Mouse (Mus musculus) midbrain, embryonic 13.5 days (tissue): ENCODE measurements around the gene Zfp36l1. TPM values are rescaled to one million over a fixed set of nuclear protein-coding genes. Genes with fewer than 3 reads are reported as not detected.

ENCODE experiments used
- ATAC-seq: fragments of 200-750 bp; cut with Nextera tagmentation; 2 replicates; pipeline ENCODE4 v1.8.0; 2017; ENCODE audit warnings: mild to moderate bottlenecking, moderate TSS enrichment, moderate library complexity
- H3K27ac ChIP-seq: fragments of 300-500 bp; sonication (generic); 2 replicates; pipeline ENCODE4 v1.5.1; 2015; ENCODE audit warnings: inconsistent platforms, mild to moderate bottlenecking, moderate library complexity
- H3K27me3 ChIP-seq: fragments of 300-500 bp; sonication (generic); 2 replicates; pipeline ENCODE4 v1.6.1; 2015; ENCODE audit warnings: mild to moderate bottlenecking, inconsistent platforms
- H3K36me3 ChIP-seq: fragments of 300-500 bp; sonication (generic); 2 replicates; pipeline ENCODE4 v1.6.1; 2015; ENCODE audit warnings: mild to moderate bottlenecking, inconsistent platforms
- H3K4me1 ChIP-seq: fragments of 300-500 bp; sonication (generic); replicated peaks from 2 replicates; pipeline ENCODE4 v1.6.1; 2015; ENCODE audit warnings: inconsistent platforms
- H3K4me2 ChIP-seq: fragments of 300-500 bp; sonication (generic); replicated peaks from 2 replicates; pipeline ENCODE4 v1.6.1; 2015; ENCODE audit warnings: moderate library complexity, mild to moderate bottlenecking, inconsistent platforms
- H3K4me3 ChIP-seq: fragments of 300-500 bp; sonication (generic); replicated peaks from 2 replicates; pipeline ENCODE4 v1.5.1; 2015; ENCODE audit warnings: mild to moderate bottlenecking, inconsistent platforms
- H3K9ac ChIP-seq: fragments of 300-500 bp; sonication (generic); replicated peaks from 2 replicates; pipeline ENCODE4 v1.6.1; 2015; ENCODE audit warnings: mild to moderate bottlenecking, inconsistent platforms
- H3K9me3 ChIP-seq: fragments of 300-500 bp; sonication (generic); 2 replicates; pipeline ENCODE4 v1.6.1; 2016; ENCODE audit warnings: mild to moderate bottlenecking, inconsistent platforms
- WGBS: fragments of 180-500 bp; shearing (Covaris S2); methylation state at CpG from one replicate; pipeline ENCODE4 v1.1.7; 2015; 5-methylcytosine and 5-hydroxymethylcytosine counted together
- polyA plus RNA-seq: library from polyadenylated mRNA; unstranded; fragments of >200 nt; fragmentation: Nextera tagmentation; extraction: Ambion mirVana; gene quantifications from 2 replicates; pipeline ENCODE4 v1.2.1, GENCODE M21; 2015

Gene Zfp36l1
- polyA plus RNA-seq, 1 experiment from 2014 or later = 60.1 TPM

DNA sequence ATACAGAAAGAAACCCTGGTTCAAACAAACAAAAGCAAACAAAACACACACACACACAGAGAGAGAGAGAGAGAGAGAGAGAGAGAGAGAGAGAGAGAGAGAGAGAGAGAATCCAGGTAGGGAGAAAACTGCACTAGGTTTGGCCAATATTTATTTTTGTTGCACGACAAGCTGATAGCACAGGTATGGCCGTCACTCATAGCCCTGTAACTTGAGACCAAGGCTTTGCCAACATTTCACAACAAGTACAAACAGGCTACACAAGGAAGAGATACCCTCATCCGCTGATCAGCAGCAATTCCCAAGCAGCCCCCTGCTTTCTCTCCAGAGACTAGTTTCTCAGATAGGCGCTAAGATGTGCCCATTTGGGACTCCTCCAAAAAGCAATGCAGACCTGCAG lies 9.7 kb downstream of the Zfp36l1 start:
- no peak overlapping the region for H3K27ac ChIP-seq
- 81% methylated on average over 4 of the region's 4 CpGs for WGBS
- H3K27me3 ChIP-seq = no peaks in the 10 kb centered on the region
- no peaks in the 10 kb centered on the region for H3K36me3 ChIP-seq
- H3K4me2 ChIP-seq = no peak overlapping the region
- no peaks in the 10 kb centered on the region for H3K4me1 ChIP-seq
- ATAC-seq = no peak
- no peak overlapping the region for H3K4me3 ChIP-seq
- H3K9ac ChIP-seq = no peak overlapping the region
- no peaks in the 10 kb centered on the region for H3K9me3 ChIP-seq

- Histone ChIP-seq H3K4me3 (no peak overlapping the region), H3K4me2 (no peak overlapping the region), H3K27ac (no peak overlapping the region), H3K9ac (no peak overlapping the region), H3K4me1 (no peaks in the 10 kb centered on the region), H3K9me3 (no peaks in the 10 kb centered on the region), H3K36me3 (no peaks in the 10 kb centered on the region), H3K27me3 (no peaks in the 10 kb centered on the region)
- no peak for ATAC-seq
- WGBS = 87% methylated on average over 1 of the region's 1 CpGs
Measured at GRCm38 (mm10) chr12:80098825-80099224, 14.0 kb downstream of the Zfp36l1 start.

DNA sequence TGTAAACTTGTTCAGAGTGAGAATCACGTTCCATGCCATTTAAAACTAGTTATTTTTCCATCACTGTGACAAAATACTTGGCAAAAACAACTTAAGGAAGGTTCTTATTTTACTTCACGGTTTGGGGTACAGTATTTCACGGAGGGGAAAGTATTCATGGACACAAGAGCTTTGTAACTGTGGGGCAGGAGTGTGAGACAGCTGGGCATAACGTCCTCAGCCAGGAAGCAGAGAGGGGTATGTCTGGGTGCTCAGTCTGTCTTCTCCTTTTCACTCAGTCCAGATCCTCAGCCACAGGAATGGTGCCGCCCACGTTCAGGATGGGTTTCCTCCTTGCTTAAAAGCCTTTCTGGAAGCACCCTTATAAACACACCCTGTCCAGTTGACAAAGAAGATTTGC lies 16.1 kb downstream of the Zfp36l1 start:
- H3K36me3 ChIP-seq = no peaks in the 10 kb centered on the region
- H3K27ac ChIP-seq = no peak overlapping the region
- H3K27me3 ChIP-seq = no peaks in the 10 kb centered on the region
- no peak overlapping the region for H3K9ac ChIP-seq
- H3K4me3 ChIP-seq = no peak overlapping the region
- no peaks in the 10 kb centered on the region for H3K4me1 ChIP-seq
- ATAC-seq = no peak
- no peak overlapping the region for H3K4me2 ChIP-seq
- H3K9me3 ChIP-seq = no peaks in the 10 kb centered on the region
- 87% methylated on average over 6 of the region's 6 CpGs for WGBS

GRCm38 (mm10) chr12:80092787-80093186 lies 20.0 kb downstream of the Zfp36l1 start:
- no peak overlapping the region for H3K27ac ChIP-seq
- no peaks in the 10 kb centered on the region for H3K9me3 ChIP-seq
- ATAC-seq = no peak
- no peaks in the 10 kb centered on the region for H3K4me1 ChIP-seq
- no peak overlapping the region for H3K4me2 ChIP-seq
- no peak overlapping the region for H3K4me3 ChIP-seq
- H3K27me3 ChIP-seq = no peaks in the 10 kb centered on the region
- H3K9ac ChIP-seq = no peak overlapping the region
- no peaks in the 10 kb centered on the region for H3K36me3 ChIP-seq

- WGBS = 66% methylated on average over 8 of the region's 8 CpGs
- ATAC-seq = no peak
- H3K4me1 ChIP-seq = no peaks in the 10 kb centered on the region
- H3K4me2 ChIP-seq = no peak overlapping the region
- no peaks in the 10 kb centered on the region for H3K36me3 ChIP-seq
- no peak overlapping the region for H3K4me3 ChIP-seq
- no peak overlapping the region for H3K27ac ChIP-seq
- H3K9me3 ChIP-seq = no peaks in the 10 kb centered on the region
- no peaks in the 10 kb centered on the region for H3K27me3 ChIP-seq
- no peak overlapping the region for H3K9ac ChIP-seq
Measured at GRCm38 (mm10) chr12:80091080-80091479, 21.7 kb downstream of the Zfp36l1 start.

GRCm38 (mm10) chr12:80090529-80090928 lies 22.3 kb downstream of the Zfp36l1 start:
- no peaks in the 10 kb centered on the region for H3K36me3 ChIP-seq
- H3K27ac ChIP-seq = no peak overlapping the region
- H3K4me2 ChIP-seq = no peak overlapping the region
- no peak for ATAC-seq
- H3K4me1 ChIP-seq = no peaks in the 10 kb centered on the region
- H3K9ac ChIP-seq = no peak overlapping the region
- H3K9me3 ChIP-seq = no peaks in the 10 kb centered on the region
- no peaks in the 10 kb centered on the region for H3K27me3 ChIP-seq
- H3K4me3 ChIP-seq = no peak overlapping the region
- 84% methylated on average over 5 of the region's 5 CpGs for WGBS

DNA sequence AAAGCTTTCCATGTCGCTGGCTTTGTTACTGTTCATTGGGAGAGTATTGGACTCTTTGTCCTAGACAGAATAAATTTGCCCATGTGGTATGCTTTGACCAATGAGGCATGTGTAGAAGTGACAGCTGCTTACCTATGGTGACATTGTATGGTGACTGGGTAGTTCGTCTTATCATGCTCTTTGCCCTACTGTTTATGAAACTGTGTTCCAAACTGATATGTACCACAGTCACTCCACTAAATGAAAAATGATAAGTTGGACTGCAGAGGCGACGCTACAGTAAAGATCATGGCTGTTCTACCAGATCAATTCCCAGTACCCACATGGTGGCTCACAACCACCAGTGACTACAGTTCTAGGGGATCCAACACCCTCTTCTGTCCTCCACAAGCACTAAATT lies 24.7 kb downstream of the Zfp36l1 start:
- H3K4me2 ChIP-seq = no peak overlapping the region
- H3K9me3 ChIP-seq = no peaks in the 10 kb centered on the region
- H3K4me1 ChIP-seq = 0 out of 2 replicates have a peak, but pooled peaks cover 6% of the 10 kb centered on the region
- no peak overlapping the region for H3K27ac ChIP-seq
- H3K4me3 ChIP-seq = no peak overlapping the region
- no peak overlapping the region for H3K9ac ChIP-seq
- no peaks in the 10 kb centered on the region for H3K36me3 ChIP-seq
- ATAC-seq = no peak
- WGBS = 87% methylated on average over 4 of the region's 4 CpGs
- no peaks in the 10 kb centered on the region for H3K27me3 ChIP-seq

DNA sequence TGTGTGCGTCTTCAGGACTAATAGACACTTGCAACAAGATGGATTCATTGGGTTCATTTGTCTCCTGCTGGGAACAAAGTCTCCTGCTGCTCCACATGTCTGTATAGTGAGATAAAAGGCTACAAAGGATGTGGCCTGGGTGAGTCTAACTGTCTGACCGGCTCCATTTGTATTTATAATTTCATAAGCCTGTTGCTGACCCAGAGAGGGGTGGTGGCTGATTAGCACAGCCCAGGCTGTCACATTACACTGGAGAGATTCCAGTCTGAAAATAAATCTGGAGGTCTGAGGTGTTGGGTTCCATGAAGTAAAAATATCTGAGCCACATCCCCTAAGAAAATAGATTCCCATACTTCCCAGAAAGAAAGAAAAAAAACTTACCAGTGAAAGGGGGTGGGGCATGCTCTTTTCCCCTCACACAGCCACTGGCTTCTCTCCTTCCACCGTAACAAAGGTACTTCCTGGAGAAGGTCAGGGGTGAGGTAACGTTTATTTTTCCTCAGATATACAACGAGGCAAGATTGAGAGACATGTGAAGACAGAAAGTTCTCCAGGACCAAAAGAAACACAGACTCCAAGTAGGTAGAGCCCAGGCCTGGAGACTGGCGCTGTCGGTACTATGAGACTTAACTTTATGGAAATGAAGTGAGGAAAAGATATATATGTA lies 28.2 kb downstream of the Zfp36l1 start:
- 59% methylated on average over 7 of the region's 7 CpGs for WGBS
- no peaks in the 10 kb centered on the region for H3K36me3 ChIP-seq
- H3K4me2 ChIP-seq = no peak overlapping the region

GRCm38 (mm10) chr12:80083937-80084336 lies 28.9 kb downstream of the Zfp36l1 start:
- Histone ChIP-seq H3K27ac (no peak overlapping the region), H3K9me3 (no peaks in the 10 kb centered on the region), H3K36me3 (no peaks in the 10 kb centered on the region), H3K9ac (no peak overlapping the region), H3K4me2 (no peak overlapping the region), H3K4me1 (0 out of 2 replicates have a peak, but pooled peaks cover 6% of the 10 kb centered on the region), H3K4me3 (no peak overlapping the region), H3K27me3 (no peaks in the 10 kb centered on the region)
- WGBS = 14% methylated on average over 3 of the region's 3 CpGs
- no peak for ATAC-seq

More for the DNA sequence above, 28.2 kb downstream of the Zfp36l1 start:
- Histone ChIP-seq H3K9me3 (no peaks in the 10 kb centered on the region), H3K9ac (no peak overlapping the region), H3K4me1 (0 out of 2 replicates have a peak, but pooled peaks cover 6% of the 10 kb centered on the region), H3K27me3 (no peaks in the 10 kb centered on the region), H3K27ac (no peak overlapping the region), H3K4me3 (no peak overlapping the region)
- no peak for ATAC-seq

DNA sequence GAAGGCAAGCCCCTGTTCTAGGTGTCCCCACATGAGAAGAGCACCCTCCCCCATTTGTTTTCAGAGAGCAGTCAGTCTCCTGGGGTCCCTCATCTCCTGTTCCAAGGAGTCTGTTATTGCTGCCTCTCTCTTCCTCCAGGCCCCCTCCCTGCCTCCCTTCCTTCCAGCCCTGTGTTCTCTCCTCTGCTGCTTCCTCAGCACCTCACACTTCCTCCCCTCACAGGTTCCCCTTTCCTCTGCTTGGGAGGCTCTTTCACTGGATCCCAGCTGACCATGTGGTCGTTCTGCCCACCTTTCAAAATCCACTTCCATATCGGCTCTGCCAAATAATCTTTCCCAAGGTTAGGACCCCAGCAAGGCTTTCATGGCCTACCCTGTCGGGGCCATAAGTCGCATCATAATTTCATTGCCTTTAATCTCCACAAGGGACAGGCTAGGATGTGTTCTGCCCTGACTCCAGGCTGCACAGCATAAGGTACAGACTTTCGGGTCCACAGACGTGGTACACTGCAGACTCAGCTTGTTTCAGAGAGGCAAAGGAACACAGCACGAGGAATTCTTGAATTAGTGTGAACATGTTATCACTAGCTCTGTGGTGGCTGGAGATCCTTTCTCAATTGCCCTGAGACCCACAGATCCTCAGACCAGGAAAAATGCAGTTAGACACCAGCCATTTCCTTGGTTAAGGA lies 29.5 kb downstream of the Zfp36l1 start:
- Histone ChIP-seq H3K36me3 (no peaks in the 10 kb centered on the region), H3K4me2 (no peak overlapping the region), H3K9ac (no peak overlapping the region), H3K9me3 (no peaks in the 10 kb centered on the region), H3K4me1 (0 out of 2 replicates have a peak, but pooled peaks cover 6% of the 10 kb centered on the region), H3K27me3 (no peaks in the 10 kb centered on the region), H3K4me3 (no peak overlapping the region), H3K27ac (no peak overlapping the region)
- no peak for ATAC-seq
- WGBS = 69% methylated on average over 7 of the region's 7 CpGs

DNA sequence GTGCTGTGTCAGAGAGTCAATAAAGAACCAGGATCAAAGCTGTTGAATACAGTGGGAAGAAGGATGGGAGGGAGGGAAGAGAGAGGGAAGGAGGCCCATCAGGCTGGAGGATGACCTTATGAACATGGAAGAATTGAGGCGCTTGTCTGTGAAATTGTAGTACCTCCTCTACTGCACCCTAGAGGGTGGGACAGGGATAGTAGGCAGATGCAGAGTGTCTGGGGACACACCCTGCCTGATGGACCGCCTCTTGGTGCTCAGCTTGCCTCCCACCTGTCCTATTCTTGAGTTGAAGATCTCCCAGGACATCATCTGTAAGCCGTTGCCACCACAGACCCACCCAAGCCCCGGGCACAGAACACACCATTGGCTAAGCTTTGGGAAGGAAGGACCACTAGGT lies 30.1 kb downstream of the Zfp36l1 start:
- no peaks in the 10 kb centered on the region for H3K27me3 ChIP-seq
- 95% methylated on average over 4 of the region's 4 CpGs for WGBS
- no peak overlapping the region for H3K4me2 ChIP-seq
- H3K4me3 ChIP-seq = no peak overlapping the region
- no peak overlapping the region for H3K27ac ChIP-seq
- 0 out of 2 replicates have a peak, but pooled peaks cover 6% of the 10 kb centered on the region for H3K4me1 ChIP-seq
- H3K9ac ChIP-seq = no peak overlapping the region
- ATAC-seq = no peak
- no peaks in the 10 kb centered on the region for H3K9me3 ChIP-seq
- no peaks in the 10 kb centered on the region for H3K36me3 ChIP-seq

GRCm38 (mm10) chr12:80081440-80081839 lies 31.4 kb downstream of the Zfp36l1 start:
- no peak for ATAC-seq
- H3K27ac ChIP-seq = no peak overlapping the region
- no peaks in the 10 kb centered on the region for H3K9me3 ChIP-seq
- no peak overlapping the region for H3K9ac ChIP-seq
- no peaks in the 10 kb centered on the region for H3K36me3 ChIP-seq
- H3K27me3 ChIP-seq = no peaks in the 10 kb centered on the region
- 86% methylated on average over 2 of the region's 2 CpGs for WGBS
- H3K4me1 ChIP-seq = 0 out of 2 replicates have a peak, but pooled peaks cover 6% of the 10 kb centered on the region
- no peak overlapping the region for H3K4me2 ChIP-seq
- no peak overlapping the region for H3K4me3 ChIP-seq
